Mouse (Mus musculus) erythroblast, embryonic 14.5 days (primary cell): ENCODE results near the gene Tradd.

Experiments
- GATA1 ChIP-seq: IDR thresholded peaks from 2 replicates; pipeline ENCODE4 v1.6.1; 2012; ENCODE audit warnings: low read length, inconsistent platforms, mixed read lengths
- TAL1 ChIP-seq: IDR thresholded peaks from 3 replicates; pipeline ENCODE4 v1.6.1; 2012; ENCODE audit warnings: low read length, inconsistent platforms, mixed read lengths

GRCm38 (mm10) chr8:105263244-105263912 is 1.0 kb downstream of the Tradd start:
- TF ChIP-seq GATA1 (no peak), TAL1 (no peak)
